Mouse (Mus musculus): ENCODE data around the gene Stx6. TPM values are rescaled to one million over a fixed set of nuclear protein-coding genes. Genes with fewer than 3 reads are reported as not detected.
A peak's percentile ranks its signal among the peaks of the same experiment; 100 is the strongest.

The Stx6 gene
- total RNA-seq, 2 experiments from 2014 or later: 10.4 to 10.8 TPM

GRCm38 (mm10) chr1:155204560-155205162, 46.1 kb downstream of the Stx6 start:
- no peak for DNase-seq
- intact Hi-C loops (cut with DNase I): loop anchor here (5.0 kb wide), 1 partner anchor 117 kb away; no protein-coding TSS in a partner anchor

DNA sequence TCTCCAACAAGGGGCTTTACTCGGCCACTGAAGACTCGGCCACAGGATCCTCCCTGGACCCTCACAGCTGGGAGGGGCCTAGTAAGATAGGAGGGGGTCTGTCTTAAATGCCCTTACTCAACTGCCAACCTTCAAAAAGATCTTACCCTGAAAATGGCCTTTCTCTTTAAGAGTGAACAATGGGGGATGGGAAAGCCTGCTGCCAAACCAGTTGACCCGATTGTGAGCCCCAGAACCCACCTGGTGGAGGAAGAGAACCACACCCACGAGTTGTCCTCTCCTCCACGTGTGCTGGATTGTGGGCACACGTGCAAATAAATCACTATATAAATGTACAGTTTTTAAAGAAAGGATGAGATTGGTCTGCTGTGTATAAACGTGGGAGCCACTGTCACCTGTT, 46.8 kb downstream of the Stx6 start:
- intact Hi-C loops (cut with DNase I): no loop called here
- no peak for DNase-seq

GRCm38 (mm10) chr1:155205822-155206660, 47.5 kb downstream of the Stx6 start:
- DNase-seq: no peak
- intact Hi-C loops (cut with DNase I): no loop called here

DNA sequence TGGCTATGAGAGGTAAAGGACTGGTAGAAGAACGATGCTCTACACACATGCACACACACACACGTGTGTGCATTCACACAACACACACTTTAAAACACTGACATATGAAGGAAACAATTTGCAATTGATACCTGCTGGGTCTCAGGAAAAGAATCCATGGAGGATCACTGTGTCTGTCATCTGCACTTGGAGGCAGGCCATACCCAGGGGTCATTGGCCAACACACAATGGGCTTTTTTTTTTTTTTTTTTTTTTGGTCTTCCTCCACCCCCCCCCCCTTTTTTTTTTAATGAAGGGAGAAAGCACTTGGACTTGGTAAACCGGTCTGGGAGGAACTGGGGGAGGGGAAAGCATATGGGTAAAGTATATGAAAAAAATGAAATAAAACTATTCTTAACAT, 49.3 kb downstream of the Stx6 start:
- no peak for DNase-seq
- intact Hi-C loops (cut with DNase I): no loop called here

DNA sequence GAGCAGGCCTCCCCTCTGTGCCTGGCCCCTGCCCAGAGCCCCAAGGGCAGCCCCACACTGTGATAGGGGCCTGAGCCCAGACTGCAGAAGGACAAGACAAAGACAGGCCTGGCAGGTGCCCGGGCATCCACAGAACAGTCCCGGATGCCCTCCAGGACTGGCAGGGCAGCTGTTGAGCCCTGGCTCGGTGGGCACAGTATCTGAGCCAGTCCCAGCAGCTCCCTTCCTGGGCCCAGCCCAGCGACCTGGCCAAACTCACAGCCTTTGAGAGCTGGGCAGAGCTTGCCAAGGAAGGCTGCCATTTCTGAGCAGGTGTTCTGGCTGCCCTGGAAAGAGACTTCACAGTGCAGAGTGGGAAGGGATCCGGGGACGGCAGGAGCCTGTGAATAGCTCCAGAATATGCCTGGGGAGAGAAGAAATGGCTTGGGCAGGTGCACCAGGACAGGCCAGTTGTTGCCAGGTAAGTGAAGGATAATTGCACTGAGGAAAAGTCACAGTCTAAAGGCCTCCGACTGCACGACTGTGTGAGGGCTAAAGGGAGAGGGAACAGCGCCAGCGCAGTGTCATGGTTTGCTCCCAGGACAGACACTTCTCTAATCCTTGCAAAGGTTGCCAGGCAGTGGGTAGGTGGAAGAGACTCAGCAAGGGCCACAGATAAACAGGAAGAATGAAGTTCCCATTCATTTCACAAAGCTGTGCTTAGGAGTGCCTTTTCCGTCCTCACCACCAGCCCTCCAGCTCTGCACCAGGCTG, 51.7 kb downstream of the Stx6 start:
- intact Hi-C loops (cut with DNase I): loop anchor here (5.0 kb wide), 1 partner anchor 53 kb away; the partner anchor contains the start of gene Stx6
- peak; percentile 57 to 69 for DNase-seq

DNA sequence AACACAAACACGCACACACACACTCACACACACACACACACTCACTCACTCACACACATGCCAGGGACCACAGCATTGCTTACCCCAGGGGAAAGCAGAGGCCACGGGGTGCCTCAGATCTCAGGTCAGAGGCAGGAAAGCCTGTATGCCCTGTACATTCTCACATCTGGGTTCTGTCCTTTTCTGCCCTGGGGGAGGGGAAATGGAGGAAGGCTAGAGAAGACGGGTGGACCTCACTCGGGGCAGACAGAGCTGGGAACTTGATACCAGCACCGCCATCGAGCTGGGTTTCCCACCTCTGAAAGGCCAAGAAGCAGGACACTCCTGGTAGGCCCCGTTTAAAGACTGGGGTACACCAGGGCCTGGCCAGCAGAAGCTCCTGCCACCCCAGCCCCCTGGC, 52.5 kb downstream of the Stx6 start:
- no peak for DNase-seq
- intact Hi-C loops (cut with DNase I): loop anchor here (5.0 kb wide), 1 partner anchor 54 kb away; the partner anchor contains the start of gene Stx6

- intact Hi-C loops (cut with DNase I): loop anchor here (5.0 kb wide), 1 partner anchor 55 kb away; the partner anchor contains the start of gene Stx6
- peak in 1 of 2 experiments; percentile 11 for DNase-seq
Measured at GRCm38 (mm10) chr1:155212081-155212480, 53.6 kb downstream of the Stx6 start.

DNA sequence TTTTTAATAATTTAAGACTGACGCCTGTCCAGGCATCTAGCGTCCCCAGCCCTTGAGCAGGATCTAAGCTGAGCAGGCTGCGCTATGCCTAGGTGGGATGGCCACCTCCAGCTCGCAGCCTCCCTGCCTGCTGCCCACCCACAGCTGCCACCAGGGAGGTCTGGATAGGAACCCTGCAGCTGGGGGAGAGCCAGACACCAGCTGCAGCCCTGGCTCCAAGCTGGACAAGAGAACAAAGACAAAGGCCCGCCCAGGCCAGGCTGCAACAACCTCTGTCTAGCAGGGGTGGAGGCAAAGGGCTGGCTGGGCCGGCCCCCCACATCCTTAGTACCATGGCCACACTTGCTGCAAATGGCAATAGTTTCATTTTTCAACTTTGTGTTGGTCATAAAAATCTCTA, 54.0 kb downstream of the Stx6 start:
- intact Hi-C loops (cut with DNase I): loop anchor here (5.0 kb wide), 1 partner anchor 55 kb away; the partner anchor contains the start of gene Stx6
- DNase-seq: peak in 1 of 2 experiments; percentile 27

GRCm38 (mm10) chr1:155212936-155213774, 54.6 kb downstream of the Stx6 start:
- peak in 1 of 2 experiments; percentile 29 for DNase-seq

DNA sequence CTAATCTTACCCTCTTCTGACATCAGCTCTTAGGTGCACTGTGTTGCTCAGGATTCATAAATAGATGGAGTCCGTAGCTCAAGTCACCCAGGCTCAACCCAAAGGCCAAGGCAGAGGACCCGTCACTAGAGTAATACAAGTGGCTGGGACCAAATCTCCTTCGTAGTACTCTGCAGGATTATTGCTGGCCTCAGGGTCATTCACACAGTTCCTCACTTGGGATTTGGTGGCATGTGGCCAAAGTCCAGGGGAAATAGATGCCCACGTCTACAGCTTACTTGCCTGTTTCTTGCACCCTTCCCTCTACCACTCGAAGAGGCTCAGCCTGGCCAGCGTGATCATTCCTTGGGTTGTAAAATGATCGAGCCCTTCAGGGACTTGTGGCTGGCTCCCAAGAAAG, 55.4 kb downstream of the Stx6 start:
- intact Hi-C loops (cut with DNase I): loop anchor here (5.0 kb wide), 1 partner anchor 57 kb away; the partner anchor contains the start of gene Stx6
- DNase-seq: peak in 1 of 2 experiments; percentile 8

More at GRCm38 (mm10) chr1:155212936-155213774, 54.6 kb downstream of the Stx6 start:
- intact Hi-C loops (cut with DNase I): loop anchor here (5.0 kb wide), 1 partner anchor 56 kb away; the partner anchor contains the start of gene Stx6

DNA sequence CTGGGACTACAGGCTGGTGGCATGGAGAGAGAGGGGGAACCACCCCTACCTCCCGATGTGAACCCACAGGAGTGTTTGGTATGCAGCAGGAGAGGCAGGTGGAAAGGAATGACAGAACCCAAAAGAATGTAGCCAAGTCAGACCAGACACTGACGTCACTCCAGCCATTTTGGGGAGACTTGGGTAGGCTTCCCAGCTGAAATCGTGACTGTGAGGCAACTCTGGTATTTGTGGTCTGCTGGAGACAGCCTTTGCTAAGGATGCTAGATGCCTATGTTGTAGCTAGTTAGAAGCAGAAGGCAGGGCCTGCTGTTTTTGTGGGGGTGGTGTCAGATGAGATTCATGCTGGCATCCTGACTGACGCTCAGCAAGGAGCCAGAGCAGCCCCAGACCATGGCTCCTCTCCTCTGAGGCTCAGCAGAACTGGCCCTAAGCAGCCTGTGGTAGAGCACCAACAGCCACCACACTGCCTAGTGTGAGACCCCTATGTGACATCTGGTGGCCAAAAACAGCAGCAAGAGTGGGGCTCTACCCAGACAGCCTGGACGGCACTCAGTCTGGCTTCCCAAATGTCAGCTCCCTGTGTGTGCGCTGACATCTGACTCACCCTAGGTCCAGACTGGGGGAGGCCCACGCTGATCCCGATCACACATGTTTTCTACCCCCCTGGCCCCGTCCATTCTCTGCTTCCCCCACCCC, 56.7 kb downstream of the Stx6 start:
- intact Hi-C loops (cut with DNase I): no loop called here
- DNase-seq: no peak

DNA sequence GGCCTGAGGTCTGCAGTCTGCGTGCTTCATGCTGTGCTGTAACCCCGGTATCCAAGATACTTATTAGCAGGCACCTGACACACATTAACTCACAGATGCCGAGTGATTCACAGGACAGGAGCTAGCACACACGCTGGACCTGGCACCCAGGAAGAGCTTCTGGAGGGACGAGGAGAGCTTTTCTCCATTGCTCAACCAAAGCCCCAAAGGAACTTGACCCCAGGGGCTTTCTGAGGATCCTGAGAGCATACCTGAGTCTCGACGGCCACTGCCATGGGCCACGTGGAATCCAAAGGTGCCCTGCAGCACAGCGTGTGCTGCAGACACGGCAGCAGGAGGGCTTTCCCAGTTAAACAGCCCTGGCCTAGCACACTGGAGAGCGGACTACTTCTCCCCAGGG, 57.8 kb downstream of the Stx6 start:
- no peak for DNase-seq
- intact Hi-C loops (cut with DNase I): loop anchor here (2.0 kb wide), 1 partner anchor 168 kb away; no protein-coding TSS in a partner anchor

DNA sequence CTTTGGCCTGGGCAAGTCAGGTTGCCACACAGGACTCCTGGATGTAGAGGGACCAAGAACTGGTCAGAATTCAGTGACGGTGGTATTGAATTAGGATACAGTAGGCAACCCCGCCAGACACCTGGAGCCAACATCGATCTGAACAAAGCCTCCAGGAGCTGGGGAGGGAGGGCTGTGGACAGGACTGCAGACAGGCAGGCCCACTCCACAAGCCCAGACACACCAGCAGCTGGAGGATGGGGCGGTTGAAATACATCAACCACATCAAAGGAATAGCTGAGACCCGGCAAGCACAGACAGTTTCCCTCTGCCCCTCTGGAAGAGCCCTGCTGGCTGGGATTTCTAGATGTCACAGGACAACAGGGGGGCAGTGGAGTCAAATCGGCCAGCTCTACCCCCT, 58.3 kb downstream of the Stx6 start:
- DNase-seq: no peak
- intact Hi-C loops (cut with DNase I): loop anchor here (2.0 kb wide), 1 partner anchor 168 kb away; no protein-coding TSS in a partner anchor

- intact Hi-C loops (cut with DNase I): loop anchor here (1.0 to 2.0 kb wide), 3 partner anchors 79 to 192 kb away; no protein-coding TSS in a partner anchor
Measured at GRCm38 (mm10) chr1:155217865-155218541, 59.5 kb downstream of the Stx6 start.

GRCm38 (mm10) chr1:155218924-155219323, 60.4 kb downstream of the Stx6 start:
- intact Hi-C loops (cut with DNase I): loop anchor here (1.0 kb wide), 2 partner anchors 80 to 193 kb away; no protein-coding TSS in a partner anchor
- DNase-seq: no peak

More at GRCm38 (mm10) chr1:155217865-155218541, 59.5 kb downstream of the Stx6 start:
- DNase-seq: no peak

DNA sequence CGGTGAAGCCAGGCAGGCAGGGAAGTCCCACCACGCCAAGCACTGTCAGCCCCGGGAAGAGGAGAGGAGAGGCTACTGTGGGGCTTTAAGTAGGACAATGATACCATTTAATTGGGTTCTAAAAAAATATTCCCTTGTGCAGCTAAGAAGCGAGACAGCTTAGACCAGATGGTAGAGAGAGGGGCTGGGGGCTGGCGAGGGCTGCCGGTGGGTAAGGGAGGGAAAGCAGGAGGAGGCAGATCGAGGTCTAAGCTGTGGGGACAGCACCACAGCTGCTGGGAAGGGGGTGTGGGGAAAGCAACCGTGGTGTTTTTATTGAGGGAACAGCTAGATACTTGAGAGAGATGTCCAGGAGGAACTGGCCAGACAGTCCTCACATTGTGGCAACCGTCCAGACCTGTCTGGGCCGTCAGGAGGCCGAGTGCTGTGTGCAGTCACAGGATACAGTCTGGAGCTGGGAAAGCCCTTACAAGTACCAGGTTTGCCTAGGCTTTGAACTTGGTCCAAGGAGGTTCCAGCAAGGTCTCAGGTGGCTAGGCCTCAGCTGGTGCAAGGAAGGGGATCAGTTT, 63.7 kb downstream of the Stx6 start:
- intact Hi-C loops (cut with DNase I): loop anchor here (5.0 kb wide), 1 partner anchor 60 kb away; no protein-coding TSS in a partner anchor
- no peak for DNase-seq

DNA sequence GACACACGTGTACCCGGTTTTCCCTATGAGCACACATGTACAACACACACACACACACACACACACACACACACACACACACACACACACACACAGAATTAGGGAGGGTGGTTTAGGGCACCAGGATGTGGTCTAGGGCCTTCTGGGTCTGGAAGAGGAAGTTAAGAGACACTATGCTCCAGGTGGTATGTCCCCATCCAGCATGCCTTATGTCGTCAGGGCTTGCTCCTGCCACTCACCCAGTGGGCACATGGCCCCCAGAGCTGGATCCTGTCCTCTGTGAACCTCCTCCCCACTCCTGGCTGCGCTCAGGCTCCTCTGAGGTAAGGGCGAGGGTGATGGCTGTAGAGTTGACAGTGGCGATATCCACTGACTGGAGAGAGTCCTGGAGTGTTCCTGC, 64.5 kb downstream of the Stx6 start:
- intact Hi-C loops (cut with DNase I): loop anchor here (5.0 kb wide), 1 partner anchor 59 kb away; no protein-coding TSS in a partner anchor
- DNase-seq: no peak

Data from gastrocnemius, postnatal 36 days (tissue).